Mouse (Mus musculus) neural tube, embryonic 15.5 days (tissue): Measurements from ENCODE around the gene Aftph. TPM values are rescaled to one million over a fixed set of nuclear protein-coding genes. Genes with fewer than 3 reads are reported as not detected.
"Not testable (repeated sequence)": the region's sequence is repeated elsewhere in the genome, so short reads cannot be mapped to it uniquely, and the experiment has no call there.

Experiments
- ATAC-seq: fragments of 200-750 bp; cut with Nextera tagmentation; 2 replicates; pipeline ENCODE4 v1.8.0; 2017; ENCODE audit warnings: mild to moderate bottlenecking, moderate TSS enrichment, moderate library complexity; ENCODE audit not compliant: low FRiP score
- H3K27ac ChIP-seq: fragments of 300-500 bp; sonication (generic); replicated peaks from 2 replicates; pipeline ENCODE4 v1.5.1; 2015; ENCODE audit warnings: mild to moderate bottlenecking, inconsistent platforms
- H3K27me3 ChIP-seq: fragments of 300-500 bp; sonication (generic); replicated peaks from 2 replicates; pipeline ENCODE4 v1.6.1; 2015; ENCODE audit warnings: inconsistent platforms
- H3K36me3 ChIP-seq: fragments of 300-500 bp; sonication (generic); 2 replicates; pipeline ENCODE4 v1.6.1; 2015; ENCODE audit warnings: inconsistent platforms
- H3K4me1 ChIP-seq: fragments of 300-500 bp; sonication (generic); 2 replicates; pipeline ENCODE4 v1.6.1; 2015; ENCODE audit warnings: inconsistent platforms
- H3K4me2 ChIP-seq: fragments of 300-500 bp; sonication (generic); 2 replicates; pipeline ENCODE4 v1.6.1; 2015; ENCODE audit warnings: inconsistent platforms, mild to moderate bottlenecking, moderate library complexity
- H3K4me3 ChIP-seq: fragments of 300-500 bp; sonication (generic); replicated peaks from 2 replicates; pipeline ENCODE4 v1.5.1; 2015; ENCODE audit warnings: mild to moderate bottlenecking, inconsistent platforms
- H3K9ac ChIP-seq: fragments of 300-500 bp; sonication (generic); replicated peaks from 2 replicates; pipeline ENCODE4 v1.6.1; 2015; ENCODE audit warnings: mild to moderate bottlenecking, inconsistent platforms
- H3K9me3 ChIP-seq: fragments of 300-500 bp; sonication (generic); replicated peaks from 2 replicates; pipeline ENCODE4 v1.6.1; 2016; ENCODE audit warnings: inconsistent platforms
- WGBS: fragments of 180-500 bp; shearing (Covaris S2); methylation state at CpG from one replicate; pipeline ENCODE4 v1.1.7; 2015; ENCODE audit warnings: mixed read lengths; 5-methylcytosine and 5-hydroxymethylcytosine counted together
- polyA plus RNA-seq: library from polyadenylated mRNA; unstranded; fragments of >200 nt; fragmentation: Nextera tagmentation; extraction: Ambion mirVana; gene quantifications from 2 replicates; pipeline ENCODE4 v1.2.1, GENCODE M21; 2015

The Aftph gene
- polyA plus RNA-seq, 1 experiment from 2014 or later = 33.8 TPM

GRCm38 (mm10) chr11:20776668-20777067 is 35.3 kb upstream of the Aftph start:
- Histone ChIP-seq H3K4me1 (no peaks in the 10 kb centered on the region), H3K9me3 (no peaks in the 10 kb centered on the region), H3K4me2 (no peak overlapping the region), H3K27me3 (no peaks in the 10 kb centered on the region), H3K4me3 (no peak overlapping the region), H3K36me3 (no peaks in the 10 kb centered on the region), H3K27ac (no peak overlapping the region), H3K9ac (no peak overlapping the region)
- no peak for ATAC-seq

GRCm38 (mm10) chr11:20772642-20773041 is 31.3 kb upstream of the Aftph start:
- Histone ChIP-seq H3K4me3 (no peak overlapping the region), H3K9me3 (no peaks in the 10 kb centered on the region), H3K9ac (no peak overlapping the region), H3K4me1 (no peaks in the 10 kb centered on the region), H3K27me3 (no peaks in the 10 kb centered on the region), H3K27ac (no peak overlapping the region), H3K4me2 (no peak overlapping the region), H3K36me3 (no peaks in the 10 kb centered on the region)
- ATAC-seq = no peak
- WGBS = 39% methylated on average over 1 of the region's 1 CpGs

GRCm38 (mm10) chr11:20771827-20772226 is 30.4 kb upstream of the Aftph start:
- not testable (repeated sequence) for H3K27me3 ChIP-seq, H3K9ac ChIP-seq, H3K4me2 ChIP-seq, ATAC-seq, H3K9me3 ChIP-seq, H3K4me1 ChIP-seq, H3K36me3 ChIP-seq, H3K4me3 ChIP-seq, H3K27ac ChIP-seq
- 47% methylated on average over 9 of the region's 9 CpGs for WGBS

GRCm38 (mm10) chr11:20761984-20762383 is 20.6 kb upstream of the Aftph start:
- not testable (repeated sequence) for H3K4me2 ChIP-seq, H3K4me3 ChIP-seq, H3K4me1 ChIP-seq, ATAC-seq, H3K27me3 ChIP-seq, H3K9ac ChIP-seq, H3K9me3 ChIP-seq, H3K36me3 ChIP-seq, H3K27ac ChIP-seq
- 95% methylated on average over 10 of the region's 10 CpGs for WGBS

- ATAC-seq = no peak
- H3K36me3 ChIP-seq = no peaks in the 10 kb centered on the region
- H3K4me3 ChIP-seq = no peak overlapping the region
- WGBS = 79% methylated on average over 2 of the region's 2 CpGs
- H3K27ac ChIP-seq = no peak overlapping the region
- H3K27me3 ChIP-seq = no peaks in the 10 kb centered on the region
- H3K9ac ChIP-seq = no peak overlapping the region
- H3K4me1 ChIP-seq = no peaks in the 10 kb centered on the region
- H3K9me3 ChIP-seq = peaks cover 10% of the 10 kb centered on the region; the same call in 1 of the 2 replicates
- no peak overlapping the region for H3K4me2 ChIP-seq
Observed at GRCm38 (mm10) chr11:20750573-20750972, 9.2 kb upstream of the Aftph start.

- ATAC-seq = no peak
- H3K27ac ChIP-seq = no peak overlapping the region
Observed at GRCm38 (mm10) chr11:20743353-20743752, 2.0 kb upstream of the Aftph start.

GRCm38 (mm10) chr11:20742361-20742897 is 1.0 kb upstream of the Aftph start:
- Histone ChIP-seq H3K27ac (peak overlapping the region; percentile 96), H3K36me3 (no peaks in the 10 kb centered on the region), H3K4me1 (peaks cover 8% of the 10 kb centered on the region), H3K4me3 (peak overlapping the region; percentile 97), H3K27me3 (no peaks in the 10 kb centered on the region), H3K4me2 (peak overlapping the region; percentile 71), H3K9me3 (no peaks in the 10 kb centered on the region), H3K9ac (peak overlapping the region; percentile 62)
- WGBS = under 1% methylated on average over 9 of the region's 9 CpGs
- ATAC-seq = peak; percentile 33; the same call in 1 of the 2 replicates

More at GRCm38 (mm10) chr11:20743353-20743752, 2.0 kb upstream of the Aftph start:
- Histone ChIP-seq H3K9ac (no peak overlapping the region), H3K27me3 (no peaks in the 10 kb centered on the region), H3K36me3 (no peaks in the 10 kb centered on the region), H3K4me2 (no peak overlapping the region), H3K9me3 (no peaks in the 10 kb centered on the region), H3K4me1 (peaks cover 8% of the 10 kb centered on the region), H3K4me3 (no peak overlapping the region)

- Histone ChIP-seq H3K4me3 (peak overlapping the region; percentile 97), H3K4me2 (peak overlapping the region; percentile 71), H3K9ac (peak overlapping the region; percentile 80), H3K36me3 (no peaks in the 10 kb centered on the region), H3K4me1 (peaks cover 8% of the 10 kb centered on the region), H3K27me3 (no peaks in the 10 kb centered on the region), H3K9me3 (no peaks in the 10 kb centered on the region), H3K27ac (peak overlapping the region; percentile 96)
- WGBS = under 1% methylated on average over 55 of the region's 56 CpGs
- peak; percentile 56 for ATAC-seq
Observed at GRCm38 (mm10) chr11:20740481-20741200, 748 bp downstream of the Aftph start.

- no peaks in the 10 kb centered on the region for H3K9me3 ChIP-seq
- H3K9ac ChIP-seq = no peak overlapping the region
- H3K4me2 ChIP-seq = no peak overlapping the region
- H3K27me3 ChIP-seq = no peaks in the 10 kb centered on the region
- no peak for ATAC-seq
- peaks cover 7% of the 10 kb centered on the region; the same call in 1 of the 2 replicates for H3K4me1 ChIP-seq
- H3K36me3 ChIP-seq = no peaks in the 10 kb centered on the region
- no peak overlapping the region for H3K4me3 ChIP-seq
- no peak overlapping the region for H3K27ac ChIP-seq
- WGBS = 79% methylated on average over 3 of the region's 3 CpGs
Observed at GRCm38 (mm10) chr11:20734066-20734465, 7.3 kb downstream of the Aftph start.

GRCm38 (mm10) chr11:20733486-20734030 is 7.8 kb downstream of the Aftph start:
- Histone ChIP-seq H3K9me3 (no peaks in the 10 kb centered on the region), H3K9ac (no peak overlapping the region), H3K4me3 (no peak overlapping the region), H3K4me2 (no peak overlapping the region), H3K36me3 (no peaks in the 10 kb centered on the region), H3K4me1 (peaks cover 4% of the 10 kb centered on the region; the same call in 1 of the 2 replicates), H3K27ac (no peak overlapping the region), H3K27me3 (no peaks in the 10 kb centered on the region)
- ATAC-seq = no peak
- 26% methylated on average over 3 of the region's 3 CpGs for WGBS

GRCm38 (mm10) chr11:20729403-20729802 is 12.0 kb downstream of the Aftph start:
- H3K9me3 ChIP-seq = no peaks in the 10 kb centered on the region
- H3K36me3 ChIP-seq = peaks cover 17% of the 10 kb centered on the region
- H3K27me3 ChIP-seq = no peaks in the 10 kb centered on the region
- no peak overlapping the region for H3K9ac ChIP-seq
- H3K4me1 ChIP-seq = 0 out of 2 replicates have a peak, but pooled peaks cover under 1% of the 10 kb centered on the region
- 94% methylated on average over 1 of the region's 1 CpGs for WGBS
- H3K4me2 ChIP-seq = no peak overlapping the region
- H3K4me3 ChIP-seq = no peak overlapping the region
- no peak overlapping the region for H3K27ac ChIP-seq
- ATAC-seq = no peak

- Histone ChIP-seq H3K4me1 (no peaks in the 10 kb centered on the region), H3K4me3 (no peak overlapping the region), H3K27me3 (no peaks in the 10 kb centered on the region), H3K4me2 (no peak overlapping the region), H3K36me3 (peaks cover 17% of the 10 kb centered on the region), H3K27ac (no peak overlapping the region), H3K9ac (no peak overlapping the region), H3K9me3 (no peaks in the 10 kb centered on the region)
- no peak for ATAC-seq
- WGBS = 84% methylated on average over 2 of the region's 2 CpGs
Observed at GRCm38 (mm10) chr11:20728044-20728443, 13.3 kb downstream of the Aftph start.
